Mouse (Mus musculus): ENCODE results near the gene Tmod2. TPM values are rescaled to one million over a fixed set of nuclear protein-coding genes. Genes with fewer than 3 reads are reported as not detected.
A peak's percentile ranks its signal among the peaks of the same experiment; 100 is the strongest.
"Not testable (repeated sequence)": the region's sequence is repeated elsewhere in the genome, so short reads cannot be mapped to it uniquely, and the experiment has no call there.

Tmod2 gene
- polyA plus RNA-seq, 1 experiment: 1.9 TPM

GRCm38 (mm10) chr9:75619761-75620160 lies 8.6 kb upstream of the Tmod2 start:
- not testable (repeated sequence) for H3K27ac ChIP-seq (replicated peaks; ENCODE audit: low read depth, low read length); H3K4me1 ChIP-seq (ENCODE audit: control insufficient read depth, insufficient read depth, insufficient read length, low read length); H3K4me3 ChIP-seq (ENCODE audit: insufficient read depth, low read depth, low read length)

GRCm38 (mm10) chr9:75618836-75619400 lies 7.8 kb upstream of the Tmod2 start:
- no peak overlapping the region for H3K27ac ChIP-seq (replicated peaks; ENCODE audit: low read depth, low read length)
- no peak overlapping the region for H3K4me3 ChIP-seq (ENCODE audit: insufficient read depth, low read depth, low read length)
- H3K4me1 ChIP-seq (ENCODE audit: control insufficient read depth, insufficient read depth, insufficient read length, low read length): no peaks in the 10 kb centered on the region

DNA sequence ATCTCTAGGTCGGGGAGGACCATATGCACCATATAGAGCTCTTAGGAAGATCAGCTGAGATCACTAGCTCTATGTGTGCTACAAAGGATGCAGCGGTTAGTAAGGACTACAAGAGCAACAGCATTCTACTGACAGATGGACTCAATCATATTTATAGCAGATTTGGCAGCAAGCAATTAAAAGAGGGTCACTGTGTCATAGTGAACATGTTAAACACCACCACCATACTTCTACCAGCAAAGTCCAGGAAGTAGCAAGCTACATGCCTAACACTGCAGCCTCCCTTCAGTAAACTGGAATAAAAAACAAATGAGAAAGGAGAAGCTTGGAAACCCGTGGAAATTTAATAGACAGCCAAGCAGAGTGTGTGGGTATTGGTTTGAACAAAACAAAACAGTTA lies 5.4 kb upstream of the Tmod2 start:
- H3K4me1 ChIP-seq (ENCODE audit: control insufficient read depth, insufficient read depth, insufficient read length, low read length): no peaks in the 10 kb centered on the region
- no peak overlapping the region for H3K4me3 ChIP-seq (ENCODE audit: insufficient read depth, low read depth, low read length)
- H3K27ac ChIP-seq (replicated peaks; ENCODE audit: low read depth, low read length): no peak overlapping the region

- Histone ChIP-seq H3K27ac (replicated peaks; ENCODE audit: low read depth, low read length) (no peak overlapping the region), H3K4me1 (ENCODE audit: control insufficient read depth, insufficient read depth, insufficient read length, low read length) (no peaks in the 10 kb centered on the region), H3K4me3 (ENCODE audit: insufficient read depth, low read depth, low read length) (0 out of 2 replicates have a peak overlapping the region, but pooled peaks have one; percentile 5)
Measured at GRCm38 (mm10) chr9:75609965-75610364, 1.2 kb downstream of the Tmod2 start.

DNA sequence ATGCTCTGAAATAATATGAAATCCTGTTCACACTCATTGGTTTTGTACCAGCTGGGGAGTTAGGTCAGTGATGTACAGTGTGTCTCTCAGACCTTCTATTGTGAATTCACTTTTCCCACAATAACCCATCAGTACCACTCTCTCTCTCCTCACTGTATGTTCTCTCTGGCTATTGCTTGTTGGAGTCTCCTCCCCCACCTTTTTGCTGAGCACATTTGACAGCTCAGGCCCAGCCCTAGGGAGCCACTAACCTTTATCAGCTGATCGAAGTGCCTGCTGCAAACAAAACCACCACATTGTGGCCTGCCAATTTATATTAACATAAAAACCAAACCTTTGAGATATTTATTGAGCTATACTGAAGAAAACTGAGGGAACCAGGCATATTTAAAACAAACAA lies 1.6 kb downstream of the Tmod2 start:
- Histone ChIP-seq H3K4me3 (ENCODE audit: insufficient read depth, low read depth, low read length) (no peak overlapping the region), H3K4me1 (ENCODE audit: control insufficient read depth, insufficient read depth, insufficient read length, low read length) (no peaks in the 10 kb centered on the region), H3K27ac (replicated peaks; ENCODE audit: low read depth, low read length) (no peak overlapping the region)

DNA sequence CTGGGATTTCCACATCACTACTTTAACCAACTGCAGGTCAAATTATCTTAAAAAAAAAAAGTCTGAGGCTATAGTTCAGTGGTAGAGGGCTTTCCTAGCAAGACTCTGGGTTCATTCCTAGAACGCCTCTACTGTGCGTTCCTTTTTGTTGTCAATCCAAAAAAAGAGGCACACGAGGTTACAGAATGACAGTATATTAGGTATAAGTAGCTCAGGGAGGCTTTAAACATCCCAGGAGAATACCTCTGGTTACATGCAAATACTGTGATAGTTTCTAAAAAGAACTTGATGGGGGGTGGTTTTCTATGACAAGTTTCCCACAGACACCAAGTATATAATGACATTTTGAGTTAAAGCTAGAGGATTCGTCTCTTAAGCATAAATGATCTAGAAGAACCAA lies 3.6 kb downstream of the Tmod2 start:
- Histone ChIP-seq H3K4me3 (ENCODE audit: insufficient read depth, low read depth, low read length) (no peak overlapping the region), H3K4me1 (ENCODE audit: control insufficient read depth, insufficient read depth, insufficient read length, low read length) (no peaks in the 10 kb centered on the region), H3K27ac (replicated peaks; ENCODE audit: low read depth, low read length) (no peak overlapping the region)

DNA sequence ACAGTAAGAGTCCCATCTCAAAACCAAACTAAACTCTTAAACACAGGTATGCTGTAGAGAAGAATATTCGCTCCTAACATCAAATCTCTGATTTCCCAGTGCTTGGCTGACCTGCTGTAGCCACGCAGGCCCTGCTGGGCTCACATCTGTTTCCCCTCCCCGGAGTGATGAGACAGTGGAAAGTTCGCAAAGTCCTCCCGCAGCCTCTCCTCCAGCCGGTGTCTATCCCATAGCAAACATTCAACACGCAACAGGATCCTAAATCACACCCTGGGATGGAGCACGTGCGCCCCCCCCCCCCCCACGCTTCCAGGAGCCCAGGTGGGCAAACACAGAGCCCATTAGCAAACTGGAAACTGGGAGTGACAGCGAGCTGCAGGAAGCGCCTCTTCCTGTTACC lies 9.6 kb downstream of the Tmod2 start:
- Histone ChIP-seq H3K4me3 (ENCODE audit: insufficient read depth, low read depth, low read length) (no peak overlapping the region), H3K4me1 (ENCODE audit: control insufficient read depth, insufficient read depth, insufficient read length, low read length) (no peaks in the 10 kb centered on the region), H3K27ac (replicated peaks; ENCODE audit: low read depth, low read length) (no peak overlapping the region)

DNA sequence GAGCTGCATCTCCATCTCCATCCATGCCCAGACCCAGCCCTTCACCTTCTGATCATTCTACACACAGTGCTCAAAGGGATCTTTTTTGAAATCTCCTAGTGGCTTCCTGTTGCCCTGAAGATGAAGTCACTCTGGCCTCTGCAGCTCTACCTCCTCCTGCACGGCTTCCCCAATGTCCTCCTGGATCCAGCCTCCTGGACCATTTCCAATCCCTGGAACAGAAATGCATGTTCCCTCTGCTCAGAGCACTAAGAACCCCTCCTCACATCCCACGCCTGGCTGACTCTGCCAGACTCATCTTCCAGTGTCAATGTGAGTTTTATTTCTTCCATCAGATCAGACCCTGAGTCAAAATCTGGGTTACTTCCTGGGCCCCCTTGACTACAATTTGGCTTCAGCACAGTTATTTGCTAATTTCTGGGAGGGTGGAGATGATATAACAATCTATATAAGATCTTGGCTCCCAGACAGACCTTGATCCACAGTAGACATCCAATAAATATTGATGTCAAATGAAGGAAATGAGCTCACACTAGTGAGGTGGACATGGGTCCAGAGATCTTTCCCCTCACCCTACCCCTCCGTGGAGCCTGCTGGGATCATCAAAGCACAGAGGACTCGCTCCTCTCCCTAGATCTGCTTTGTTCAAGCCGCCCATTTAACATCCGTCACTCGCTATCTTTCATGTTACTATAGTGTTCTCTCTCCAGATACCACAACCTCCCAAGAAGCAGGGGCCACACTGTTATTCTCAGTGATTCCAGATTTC lies 10.8 kb downstream of the Tmod2 start:
- H3K27ac ChIP-seq (replicated peaks; ENCODE audit: low read depth, low read length): no peak overlapping the region
- no peak overlapping the region for H3K4me3 ChIP-seq (ENCODE audit: insufficient read depth, low read depth, low read length)

DNA sequence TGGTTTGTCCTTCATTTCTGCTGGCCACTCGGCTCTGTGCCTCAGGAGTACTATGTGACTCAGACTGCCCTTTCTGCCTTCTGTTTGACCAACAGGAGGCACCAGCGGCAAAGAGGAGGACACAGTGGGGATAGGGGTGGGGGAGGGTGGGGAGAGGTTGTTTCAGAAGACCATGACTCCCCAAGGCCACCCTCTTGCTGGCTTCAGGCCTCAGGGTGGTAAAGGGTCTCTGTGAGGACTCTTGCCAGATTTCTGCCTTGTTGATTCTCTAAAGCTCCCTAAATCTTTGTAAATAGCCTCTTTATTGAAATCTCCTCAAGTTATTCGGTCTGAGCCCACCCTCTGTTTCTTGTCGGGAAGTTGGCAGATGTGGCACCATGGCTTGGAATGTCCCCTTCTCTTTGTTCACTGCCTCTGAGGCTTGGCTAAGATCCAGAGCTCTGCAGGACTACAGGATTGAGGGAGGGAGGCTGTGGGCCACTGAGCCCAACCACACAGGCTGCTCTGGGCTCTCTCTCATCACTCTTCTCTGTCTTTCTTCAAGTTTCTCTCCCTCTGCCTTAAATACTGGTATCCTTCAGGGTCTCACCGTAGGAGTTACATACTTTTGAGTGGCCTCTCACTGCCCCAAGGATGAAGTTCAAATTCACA lies 11.8 kb downstream of the Tmod2 start:
- no peak overlapping the region for H3K4me3 ChIP-seq (ENCODE audit: insufficient read depth, low read depth, low read length)
- H3K27ac ChIP-seq (replicated peaks; ENCODE audit: low read depth, low read length): no peak overlapping the region
- H3K4me1 ChIP-seq (ENCODE audit: control insufficient read depth, insufficient read depth, insufficient read length, low read length): no peaks in the 10 kb centered on the region

More for the DNA sequence above, 10.8 kb downstream of the Tmod2 start:
- no peaks in the 10 kb centered on the region for H3K4me1 ChIP-seq (ENCODE audit: control insufficient read depth, insufficient read depth, insufficient read length, low read length)

GRCm38 (mm10) chr9:75597596-75597995 lies 13.5 kb downstream of the Tmod2 start:
- Histone ChIP-seq H3K27ac (replicated peaks; ENCODE audit: low read depth, low read length) (no peak overlapping the region), H3K4me1 (ENCODE audit: control insufficient read depth, insufficient read depth, insufficient read length, low read length) (no peaks in the 10 kb centered on the region), H3K4me3 (ENCODE audit: insufficient read depth, low read depth, low read length) (no peak overlapping the region)

DNA sequence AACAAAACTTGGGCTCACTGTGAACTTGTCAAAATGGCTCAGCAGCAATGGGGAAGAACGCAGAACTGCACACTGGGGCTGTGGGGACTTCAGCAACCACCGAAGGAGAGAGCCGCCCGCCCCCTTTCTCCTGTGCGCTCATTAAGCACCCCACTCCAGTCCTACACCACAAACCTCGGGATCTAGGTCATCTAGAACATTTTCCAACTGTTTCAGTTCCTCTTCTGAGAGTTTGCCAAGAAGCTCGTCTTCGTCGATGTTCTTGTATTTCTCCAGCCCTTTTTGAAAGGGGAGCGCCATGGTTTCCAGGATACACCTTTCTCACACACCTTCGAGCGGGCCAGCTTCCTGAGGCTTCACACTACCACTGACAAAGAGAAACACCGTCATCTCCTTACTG lies 14.1 kb downstream of the Tmod2 start:
- no peak overlapping the region for H3K4me3 ChIP-seq (ENCODE audit: insufficient read depth, low read depth, low read length)
- peak overlapping the region; percentile 5; the same call in 1 of the 2 replicates for H3K27ac ChIP-seq (replicated peaks; ENCODE audit: low read depth, low read length)

GRCm38 (mm10) chr9:75593481-75593880 lies 17.6 kb downstream of the Tmod2 start:
- Histone ChIP-seq H3K4me3 (ENCODE audit: insufficient read depth, low read depth, low read length) (no peak overlapping the region), H3K27ac (replicated peaks; ENCODE audit: low read depth, low read length) (no peak overlapping the region), H3K4me1 (ENCODE audit: control insufficient read depth, insufficient read depth, insufficient read length, low read length) (no peaks in the 10 kb centered on the region)

More for the DNA sequence above, 14.1 kb downstream of the Tmod2 start:
- no peaks in the 10 kb centered on the region for H3K4me1 ChIP-seq (ENCODE audit: control insufficient read depth, insufficient read depth, insufficient read length, low read length)

- Histone ChIP-seq H3K27ac (replicated peaks; ENCODE audit: low read depth, low read length) (no peak overlapping the region), H3K4me1 (ENCODE audit: control insufficient read depth, insufficient read depth, insufficient read length, low read length) (no peaks in the 10 kb centered on the region), H3K4me3 (ENCODE audit: insufficient read depth, low read depth, low read length) (no peak overlapping the region)
Measured at GRCm38 (mm10) chr9:75589850-75590790, 21.0 kb downstream of the Tmod2 start.

GRCm38 (mm10) chr9:75581694-75582350 lies 29.3 kb downstream of the Tmod2 start:
- H3K27ac ChIP-seq (replicated peaks; ENCODE audit: low read depth, low read length): 0 out of 2 replicates have a peak overlapping the region, but pooled peaks have one; percentile 12
- no peaks in the 10 kb centered on the region for H3K4me1 ChIP-seq (ENCODE audit: control insufficient read depth, insufficient read depth, insufficient read length, low read length)
- H3K4me3 ChIP-seq (ENCODE audit: insufficient read depth, low read depth, low read length): no peak overlapping the region

Measured in brown adipose tissue, adult 24 weeks (tissue).